Mouse (Mus musculus) erythroblast, embryonic 14.5 days (primary cell): ENCODE measurements around the gene Mybpc2. TPM values are rescaled to one million over a fixed set of nuclear protein-coding genes. Genes with fewer than 3 reads are reported as not detected.

Experiments used
- H3K27me3 ChIP-seq: 2 replicates; pipeline ENCODE4 v1.6.1; 2012; ENCODE audit warnings: inconsistent platforms; ENCODE audit not compliant: control insufficient read depth
- H3K36me3 ChIP-seq: 2 replicates; pipeline ENCODE4 v1.6.1; 2012; ENCODE audit warnings: mild to moderate bottlenecking, inconsistent platforms; ENCODE audit not compliant: control insufficient read depth
- H3K4me1 ChIP-seq: 2 replicates; pipeline ENCODE4 v1.6.1; 2012; ENCODE audit warnings: inconsistent platforms; ENCODE audit not compliant: control insufficient read depth
- H3K4me3 ChIP-seq: replicated peaks from 2 replicates; pipeline ENCODE3; 2012; ENCODE audit warnings: moderate library complexity, mild to moderate bottlenecking, inconsistent platforms
- H3K9me3 ChIP-seq: 2 replicates; pipeline ENCODE4 v1.6.1; 2012; ENCODE audit warnings: low read length, inconsistent platforms, mixed read lengths; ENCODE audit not compliant: control insufficient read depth
- GATA1 ChIP-seq: IDR thresholded peaks from 2 replicates; pipeline ENCODE4 v1.6.1; 2012; ENCODE audit warnings: low read length, inconsistent platforms, mixed read lengths
- TAL1 ChIP-seq: IDR thresholded peaks from 3 replicates; pipeline ENCODE4 v1.6.1; 2012; ENCODE audit warnings: low read length, inconsistent platforms, mixed read lengths
- polyA plus RNA-seq: library from polyadenylated mRNA; stranded (reverse); fragments of >175 nt; gene quantifications from 2 replicates; pipeline ENCODE4 v1.2.3, GENCODE M21; 2012

The Mybpc2 gene
- polyA plus RNA-seq, 1 experiment: not detected

- H3K4me3 ChIP-seq: no peak overlapping the region
- no peaks in the 10 kb centered on the region for H3K9me3 ChIP-seq
- peaks cover 33% of the 10 kb centered on the region for H3K4me1 ChIP-seq
- peaks cover 21% of the 10 kb centered on the region for H3K27me3 ChIP-seq
- TF ChIP-seq TAL1 (no peak), GATA1 (no peak)
- peaks cover 45% of the 10 kb centered on the region for H3K36me3 ChIP-seq
Measured at GRCm38 (mm10) chr7:44531207-44531606, 6.8 kb upstream of the Mybpc2 start.

GRCm38 (mm10) chr7:44530507-44530906 lies 6.1 kb upstream of the Mybpc2 start:
- H3K4me3 ChIP-seq: no peak overlapping the region
- H3K36me3 ChIP-seq: peaks cover 38% of the 10 kb centered on the region
- no peaks in the 10 kb centered on the region for H3K9me3 ChIP-seq
- TF ChIP-seq GATA1: no peak
- no peak for TF ChIP-seq TAL1
- peaks cover 33% of the 10 kb centered on the region for H3K4me1 ChIP-seq
- H3K27me3 ChIP-seq: peaks cover 28% of the 10 kb centered on the region

GRCm38 (mm10) chr7:44529518-44529917 lies 5.1 kb upstream of the Mybpc2 start:
- Histone ChIP-seq H3K4me1 (peaks cover 33% of the 10 kb centered on the region), H3K9me3 (no peaks in the 10 kb centered on the region), H3K27me3 (peaks cover 38% of the 10 kb centered on the region), H3K36me3 (peaks cover 28% of the 10 kb centered on the region), H3K4me3 (no peak overlapping the region)
- TF ChIP-seq TAL1 (no peak), GATA1 (no peak)

GRCm38 (mm10) chr7:44527483-44528398 lies 3.3 kb upstream of the Mybpc2 start:
- TF ChIP-seq GATA1 (no peak), TAL1 (no peak)

GRCm38 (mm10) chr7:44526414-44527154 lies 2.1 kb upstream of the Mybpc2 start:
- H3K9me3 ChIP-seq: no peaks in the 10 kb centered on the region
- no peaks in the 10 kb centered on the region; the same call in 1 of the 2 replicates for H3K36me3 ChIP-seq
- peaks cover 66% of the 10 kb centered on the region for H3K27me3 ChIP-seq
- no peak for TF ChIP-seq GATA1
- TF ChIP-seq TAL1: no peak
- no peak overlapping the region for H3K4me3 ChIP-seq
- H3K4me1 ChIP-seq: peaks cover 19% of the 10 kb centered on the region

More at GRCm38 (mm10) chr7:44527483-44528398, 3.3 kb upstream of the Mybpc2 start:
- Histone ChIP-seq H3K4me1 (peaks cover 23% of the 10 kb centered on the region), H3K27me3 (peaks cover 56% of the 10 kb centered on the region), H3K36me3 (peaks cover 10% of the 10 kb centered on the region), H3K4me3 (peak overlapping the region; percentile 63), H3K9me3 (no peaks in the 10 kb centered on the region)

- TF ChIP-seq GATA1 (no peak), TAL1 (no peak)
- H3K9me3 ChIP-seq: no peaks in the 10 kb centered on the region
- H3K27me3 ChIP-seq: peaks cover 75% of the 10 kb centered on the region
- no peaks in the 10 kb centered on the region for H3K36me3 ChIP-seq
- no peak overlapping the region for H3K4me3 ChIP-seq
- peaks cover 19% of the 10 kb centered on the region for H3K4me1 ChIP-seq
Measured at GRCm38 (mm10) chr7:44525126-44525832, 823 bp upstream of the Mybpc2 start.

- no peak for TF ChIP-seq GATA1
- no peak for TF ChIP-seq TAL1
- Histone ChIP-seq H3K4me3 (no peak overlapping the region), H3K27me3 (peaks cover 71% of the 10 kb centered on the region), H3K9me3 (no peaks in the 10 kb centered on the region), H3K4me1 (peaks cover 10% of the 10 kb centered on the region), H3K36me3 (no peaks in the 10 kb centered on the region)
Measured at GRCm38 (mm10) chr7:44523056-44523455, 1.4 kb downstream of the Mybpc2 start.

GRCm38 (mm10) chr7:44521710-44522109 lies 2.7 kb downstream of the Mybpc2 start:
- Histone ChIP-seq H3K27me3 (peaks cover 64% of the 10 kb centered on the region), H3K4me1 (no peaks in the 10 kb centered on the region; the same call in none of the 2 replicates), H3K36me3 (no peaks in the 10 kb centered on the region), H3K4me3 (no peak overlapping the region), H3K9me3 (no peaks in the 10 kb centered on the region)
- TF ChIP-seq GATA1 (no peak), TAL1 (no peak)
